Mouse (Mus musculus): ENCODE measurements at regions not wholly inside any gene's neighbourhood (a gene's known extent, or its start where the extent isn't known, plus 50 kb on each side); places are given as distances from the start of the nearest gene placed in this dataset.

DNA sequence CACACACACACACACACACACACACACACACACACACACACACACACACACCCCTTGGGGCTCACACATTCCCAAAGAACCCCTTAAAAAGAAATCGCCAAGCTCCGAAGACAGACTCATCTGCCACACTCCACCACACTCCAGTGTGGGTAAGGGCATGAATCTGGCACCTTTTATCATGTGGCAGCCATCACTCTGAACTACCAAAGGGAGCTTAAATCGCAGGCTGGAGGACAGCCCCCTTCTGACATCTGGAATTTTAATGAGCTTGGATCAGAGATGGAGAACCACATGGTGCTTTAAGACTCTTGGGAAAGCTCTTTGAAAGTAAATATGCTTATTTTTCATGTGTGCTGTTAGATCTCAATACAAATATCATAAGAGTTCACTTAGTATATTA, 462.5 kb upstream of the Gm10131 start:
- no peak for DNase-seq (ENCODE audit: low spot score)
- WGBS: 65% methylated on average over 3 of the region's 3 CpGs
- H3K9me3 ChIP-seq (replicated peaks; ENCODE audit: control insufficient read depth, low read length): no peaks in the 10 kb centered on the region
- no peak overlapping the region for H3K4me2 ChIP-seq (ENCODE audit: low read length)
- no peak overlapping the region for H3K4me3 ChIP-seq (ENCODE audit: low read depth, low read length)
- no peaks in the 10 kb centered on the region for H3K4me1 ChIP-seq (ENCODE audit: control insufficient read depth, insufficient read depth, low read length)
- ATAC-seq: no peak
- H3K27ac ChIP-seq (ENCODE audit: low read depth, low read length): no peak overlapping the region
- no peaks in the 10 kb centered on the region for H3K36me3 ChIP-seq (ENCODE audit: control insufficient read depth, insufficient read depth, low read length)
- no peaks in the 10 kb centered on the region for H3K27me3 ChIP-seq (replicated peaks; ENCODE audit: control insufficient read depth, insufficient read depth, low read length)
- no peak overlapping the region for H3K9ac ChIP-seq (ENCODE audit: low read length)

DNA sequence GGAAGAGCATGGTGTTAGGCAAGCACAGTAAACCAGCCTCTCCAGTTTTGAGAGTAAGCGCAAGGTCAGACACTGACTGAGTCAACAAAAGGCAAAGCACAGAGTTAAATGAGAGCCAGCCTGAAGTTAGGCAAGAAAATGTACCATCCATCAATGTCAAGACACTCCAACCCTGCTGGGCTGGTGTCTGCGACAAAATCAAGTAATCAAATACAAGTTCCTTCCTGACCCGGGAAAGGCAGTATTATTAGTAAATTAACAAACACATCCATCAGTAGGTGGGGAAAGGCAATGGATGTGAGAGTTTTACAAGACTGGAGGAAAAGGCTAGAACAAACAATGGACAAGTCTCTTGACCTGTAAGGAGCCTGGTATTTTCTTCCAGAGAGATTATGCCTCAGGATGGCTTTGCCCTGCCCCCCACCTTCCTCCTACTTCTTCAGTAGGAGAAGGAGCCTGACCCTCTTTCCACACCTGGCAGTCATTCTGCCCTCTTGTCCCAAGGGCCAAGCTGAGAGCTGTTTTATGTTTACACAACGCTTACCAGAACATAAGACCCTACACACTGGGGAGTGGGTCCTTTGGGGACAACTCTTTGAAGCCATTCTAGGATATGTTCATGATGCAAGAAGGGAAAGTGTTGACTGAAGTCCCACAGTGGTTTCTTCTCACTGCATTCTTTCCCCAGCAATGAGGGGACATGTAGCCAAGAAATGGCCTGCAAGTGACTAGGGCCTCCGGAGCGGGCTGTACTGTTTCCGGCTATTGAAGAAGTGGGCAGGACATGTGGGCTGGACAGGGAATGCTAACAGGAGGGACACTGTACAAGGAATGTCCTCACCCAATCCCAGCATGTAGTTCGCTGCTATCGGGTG, 461.7 kb upstream of the Gm10131 start:
- no peaks in the 10 kb centered on the region for H3K36me3 ChIP-seq (ENCODE audit: control insufficient read depth, insufficient read depth, low read length)
- no peaks in the 10 kb centered on the region for H3K4me1 ChIP-seq (ENCODE audit: control insufficient read depth, insufficient read depth, low read length)
- no peak for ATAC-seq
- WGBS: 88% methylated on average over 9 of the region's 9 CpGs
- no peak overlapping the region for H3K4me2 ChIP-seq (ENCODE audit: low read length)
- H3K27me3 ChIP-seq (replicated peaks; ENCODE audit: control insufficient read depth, insufficient read depth, low read length): no peaks in the 10 kb centered on the region
- no peak overlapping the region for H3K9ac ChIP-seq (ENCODE audit: low read length)
- no peak for DNase-seq (ENCODE audit: low spot score)
- H3K9me3 ChIP-seq (replicated peaks; ENCODE audit: control insufficient read depth, low read length): no peaks in the 10 kb centered on the region
- no peak overlapping the region for H3K27ac ChIP-seq (ENCODE audit: low read depth, low read length)
- H3K4me3 ChIP-seq (ENCODE audit: low read depth, low read length): no peak overlapping the region

- WGBS: 95% methylated on average over 1 of the region's 1 CpGs
- H3K4me2 ChIP-seq (ENCODE audit: low read length): no peak overlapping the region
Measured at GRCm38 (mm10) chr8:34571736-34572135, 460.2 kb upstream of the Gm10131 start.

GRCm38 (mm10) chr8:34562278-34562677, 450.7 kb upstream of the Gm10131 start:
- DNase-seq (ENCODE audit: low spot score): no peak
- Histone ChIP-seq H3K9ac (ENCODE audit: low read length) (no peak overlapping the region), H3K4me2 (ENCODE audit: low read length) (no peak overlapping the region), H3K27ac (ENCODE audit: low read depth, low read length) (no peak overlapping the region), H3K4me1 (ENCODE audit: control insufficient read depth, insufficient read depth, low read length) (no peaks in the 10 kb centered on the region), H3K27me3 (replicated peaks; ENCODE audit: control insufficient read depth, insufficient read depth, low read length) (no peaks in the 10 kb centered on the region), H3K9me3 (replicated peaks; ENCODE audit: control insufficient read depth, low read length) (no peaks in the 10 kb centered on the region), H3K36me3 (ENCODE audit: control insufficient read depth, insufficient read depth, low read length) (no peaks in the 10 kb centered on the region), H3K4me3 (ENCODE audit: low read depth, low read length) (no peak overlapping the region)
- no peak for ATAC-seq
- WGBS: 80% methylated on average over 8 of the region's 8 CpGs

More at GRCm38 (mm10) chr8:34571736-34572135, 460.2 kb upstream of the Gm10131 start:
- Histone ChIP-seq H3K27ac (ENCODE audit: low read depth, low read length) (no peak overlapping the region), H3K4me1 (ENCODE audit: control insufficient read depth, insufficient read depth, low read length) (no peaks in the 10 kb centered on the region), H3K9ac (ENCODE audit: low read length) (no peak overlapping the region), H3K4me3 (ENCODE audit: low read depth, low read length) (no peak overlapping the region), H3K9me3 (replicated peaks; ENCODE audit: control insufficient read depth, low read length) (no peaks in the 10 kb centered on the region), H3K27me3 (replicated peaks; ENCODE audit: control insufficient read depth, insufficient read depth, low read length) (no peaks in the 10 kb centered on the region), H3K36me3 (ENCODE audit: control insufficient read depth, insufficient read depth, low read length) (no peaks in the 10 kb centered on the region)
- DNase-seq (ENCODE audit: low spot score) (no peak), ATAC-seq (no peak)

GRCm38 (mm10) chr8:34549786-34550185, 438.2 kb upstream of the Gm10131 start:
- ATAC-seq: no peak
- no peak overlapping the region for H3K27ac ChIP-seq (ENCODE audit: low read depth, low read length)
- no peaks in the 10 kb centered on the region for H3K27me3 ChIP-seq (replicated peaks; ENCODE audit: control insufficient read depth, insufficient read depth, low read length)
- no peak overlapping the region for H3K4me2 ChIP-seq (ENCODE audit: low read length)
- no peaks in the 10 kb centered on the region for H3K36me3 ChIP-seq (ENCODE audit: control insufficient read depth, insufficient read depth, low read length)
- no peak for DNase-seq (ENCODE audit: low spot score)
- no peak overlapping the region for H3K4me3 ChIP-seq (ENCODE audit: low read depth, low read length)
- H3K9ac ChIP-seq (ENCODE audit: low read length): no peak overlapping the region
- no peaks in the 10 kb centered on the region for H3K9me3 ChIP-seq (replicated peaks; ENCODE audit: control insufficient read depth, low read length)
- WGBS: 82% methylated on average over 5 of the region's 5 CpGs
- no peaks in the 10 kb centered on the region for H3K4me1 ChIP-seq (ENCODE audit: control insufficient read depth, insufficient read depth, low read length)

GRCm38 (mm10) chr8:34546815-34547214, 435.3 kb upstream of the Gm10131 start:
- H3K4me2 ChIP-seq (ENCODE audit: low read length): 0 out of 2 replicates have a peak overlapping the region, but pooled peaks have one; percentile 28
- no peak for ATAC-seq
- H3K9ac ChIP-seq (ENCODE audit: low read length): no peak overlapping the region

DNA sequence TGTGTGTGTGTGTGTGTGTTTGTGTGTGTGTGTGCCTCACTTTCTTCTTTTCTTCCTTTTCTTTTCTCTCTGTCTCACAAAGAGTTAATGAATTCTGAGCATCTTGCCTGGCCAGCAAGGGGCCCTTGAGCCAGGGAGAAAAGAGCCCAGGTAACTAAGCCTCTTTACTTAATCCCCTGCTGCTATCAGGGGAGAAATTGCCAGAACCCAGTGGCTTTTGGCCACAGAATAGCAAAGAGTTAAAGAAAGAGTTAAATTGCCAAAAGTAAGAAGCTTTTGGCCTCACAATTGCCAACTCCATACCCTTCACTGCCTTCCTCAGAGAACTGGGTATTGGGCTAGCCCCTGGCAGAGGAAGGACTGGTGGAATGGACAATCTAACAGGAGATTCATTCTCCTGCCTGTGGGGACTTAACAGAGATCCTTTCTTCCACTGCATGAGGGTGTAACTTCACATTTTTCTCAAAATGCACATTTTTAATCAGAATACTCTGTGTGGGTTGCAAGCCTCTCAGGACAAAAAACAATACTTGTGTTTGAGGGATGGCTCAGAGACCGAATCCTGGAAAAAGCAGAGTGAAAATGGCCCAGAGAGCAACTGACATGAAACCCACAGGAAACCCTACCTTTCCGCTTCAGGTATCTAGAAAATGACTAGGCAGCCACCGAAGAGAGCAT, 431.0 kb upstream of the Gm10131 start:
- WGBS: 59% methylated on average over 3 of the region's 3 CpGs
- H3K9ac ChIP-seq (ENCODE audit: low read length): no peak overlapping the region

More at GRCm38 (mm10) chr8:34546815-34547214, 435.3 kb upstream of the Gm10131 start:
- Histone ChIP-seq H3K4me3 (ENCODE audit: low read depth, low read length) (no peak overlapping the region), H3K36me3 (ENCODE audit: control insufficient read depth, insufficient read depth, low read length) (no peaks in the 10 kb centered on the region), H3K27ac (ENCODE audit: low read depth, low read length) (no peak overlapping the region), H3K27me3 (replicated peaks; ENCODE audit: control insufficient read depth, insufficient read depth, low read length) (no peaks in the 10 kb centered on the region), H3K9me3 (replicated peaks; ENCODE audit: control insufficient read depth, low read length) (no peaks in the 10 kb centered on the region), H3K4me1 (ENCODE audit: control insufficient read depth, insufficient read depth, low read length) (no peaks in the 10 kb centered on the region)
- DNase-seq (ENCODE audit: low spot score): no peak
- 19% methylated on average over 11 of the region's 11 CpGs for WGBS

GRCm38 (mm10) chr8:34539232-34539631, 427.7 kb upstream of the Gm10131 start:
- Histone ChIP-seq H3K9me3 (replicated peaks; ENCODE audit: control insufficient read depth, low read length) (no peaks in the 10 kb centered on the region), H3K4me3 (ENCODE audit: low read depth, low read length) (no peak overlapping the region), H3K4me2 (ENCODE audit: low read length) (no peak overlapping the region), H3K27ac (ENCODE audit: low read depth, low read length) (no peak overlapping the region), H3K9ac (ENCODE audit: low read length) (no peak overlapping the region), H3K27me3 (replicated peaks; ENCODE audit: control insufficient read depth, insufficient read depth, low read length) (no peaks in the 10 kb centered on the region), H3K4me1 (ENCODE audit: control insufficient read depth, insufficient read depth, low read length) (no peaks in the 10 kb centered on the region), H3K36me3 (ENCODE audit: control insufficient read depth, insufficient read depth, low read length) (no peaks in the 10 kb centered on the region)
- ATAC-seq: no peak
- 79% methylated on average over 4 of the region's 4 CpGs for WGBS
- DNase-seq (ENCODE audit: low spot score): no peak

More for the DNA sequence above, 431.0 kb upstream of the Gm10131 start:
- Histone ChIP-seq H3K27me3 (replicated peaks; ENCODE audit: control insufficient read depth, insufficient read depth, low read length) (no peaks in the 10 kb centered on the region), H3K9me3 (replicated peaks; ENCODE audit: control insufficient read depth, low read length) (no peaks in the 10 kb centered on the region), H3K27ac (ENCODE audit: low read depth, low read length) (no peak overlapping the region), H3K4me3 (ENCODE audit: low read depth, low read length) (no peak overlapping the region), H3K4me2 (ENCODE audit: low read length) (no peak overlapping the region), H3K4me1 (ENCODE audit: control insufficient read depth, insufficient read depth, low read length) (no peaks in the 10 kb centered on the region), H3K36me3 (ENCODE audit: control insufficient read depth, insufficient read depth, low read length) (no peaks in the 10 kb centered on the region)
- DNase-seq (ENCODE audit: low spot score): no peak
- no peak for ATAC-seq

DNA sequence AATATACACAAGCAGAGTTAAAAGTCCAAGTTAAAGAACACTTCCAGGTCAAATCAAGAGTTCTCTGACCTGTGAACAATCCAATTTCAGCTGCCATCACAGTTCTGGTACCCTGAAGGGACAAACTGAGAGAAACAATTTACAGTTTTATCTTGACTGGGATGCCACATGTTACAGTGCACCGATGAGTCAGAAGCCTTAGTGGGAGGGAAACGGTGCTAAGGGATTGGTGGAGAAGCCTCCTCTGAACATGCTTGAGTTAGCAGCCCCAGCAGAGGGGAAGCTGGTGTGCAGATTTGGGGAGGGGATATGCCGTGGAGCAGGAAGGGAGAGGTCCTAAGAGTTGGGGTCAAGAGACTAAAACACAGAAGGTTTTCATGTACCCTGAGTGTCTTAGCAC, 423.9 kb upstream of the Gm10131 start:
- Histone ChIP-seq H3K27ac (ENCODE audit: low read depth, low read length) (no peak overlapping the region), H3K4me2 (ENCODE audit: low read length) (no peak overlapping the region), H3K9ac (ENCODE audit: low read length) (no peak overlapping the region), H3K4me3 (ENCODE audit: low read depth, low read length) (no peak overlapping the region), H3K36me3 (ENCODE audit: control insufficient read depth, insufficient read depth, low read length) (no peaks in the 10 kb centered on the region), H3K4me1 (ENCODE audit: control insufficient read depth, insufficient read depth, low read length) (no peaks in the 10 kb centered on the region), H3K27me3 (replicated peaks; ENCODE audit: control insufficient read depth, insufficient read depth, low read length) (no peaks in the 10 kb centered on the region), H3K9me3 (replicated peaks; ENCODE audit: control insufficient read depth, low read length) (no peaks in the 10 kb centered on the region)
- no peak for ATAC-seq
- no peak for DNase-seq (ENCODE audit: low spot score)
- 92% methylated on average over 3 of the region's 3 CpGs for WGBS

All from forebrain, embryonic 14.5 days (tissue).